Mouse (Mus musculus) forebrain, embryonic 14.5 days (tissue): Measurements from ENCODE around the gene Arhgap10. TPM values are rescaled to one million over a fixed set of nuclear protein-coding genes. Genes with fewer than 3 reads are reported as not detected.

Experiments used
- ATAC-seq: fragments of 200-750 bp; cut with Nextera tagmentation; 2 replicates; pipeline ENCODE4 v1.8.0; 2017; ENCODE audit warnings: mild to moderate bottlenecking, moderate library complexity
- DNase-seq: peaks from one replicate; pipeline ENCODE4 v3.0.0-alpha.2; 2015; ENCODE audit warnings: low spot score
- H3K27ac ChIP-seq: fragments of 300-500 bp; sonication (generic); 2 replicates; pipeline ENCODE4 v1.5.1; 2014; ENCODE audit warnings: low read depth, mild to moderate bottlenecking, control low read depth, low read length, moderate library complexity
- H3K27me3 ChIP-seq: fragments of 300-500 bp; sonication (generic); replicated peaks from 2 replicates; pipeline ENCODE4 v1.6.1; 2014; ENCODE audit warnings: low read length, control low read depth, mixed read lengths; ENCODE audit not compliant: control insufficient read depth, insufficient read depth
- H3K36me3 ChIP-seq: fragments of 300-500 bp; sonication (generic); 2 replicates; pipeline ENCODE4 v1.6.1; 2014; ENCODE audit warnings: low read length, control low read depth; ENCODE audit not compliant: control insufficient read depth, insufficient read depth
- H3K4me1 ChIP-seq: fragments of 300-500 bp; sonication (generic); 2 replicates; pipeline ENCODE4 v1.6.1; 2014; ENCODE audit warnings: antibody characterized with exemption, low read length, control low read depth; ENCODE audit not compliant: control insufficient read depth, insufficient read depth
- H3K4me2 ChIP-seq: fragments of 300-500 bp; sonication (generic); 2 replicates; pipeline ENCODE4 v1.6.1; 2014; ENCODE audit warnings: mild to moderate bottlenecking, control low read depth, low read length
- H3K4me3 ChIP-seq: fragments of 300-500 bp; sonication (generic); 2 replicates; pipeline ENCODE4 v1.5.1; 2014; ENCODE audit warnings: low read depth, low read length, control low read depth
- H3K9ac ChIP-seq: fragments of 300-500 bp; sonication (generic); 2 replicates; pipeline ENCODE4 v1.6.1; 2014; ENCODE audit warnings: mild to moderate bottlenecking, low read length, control low read depth, moderate library complexity
- H3K9me3 ChIP-seq: fragments of 300-500 bp; sonication (generic); replicated peaks from 2 replicates; pipeline ENCODE4 v1.6.1; 2016; ENCODE audit warnings: low read length, control low read depth, mixed read lengths; ENCODE audit not compliant: control insufficient read depth
- WGBS: fragments of 180-500 bp; shearing (Covaris S2); extraction: QIAGEN DNeasy Blood & Tissue Kit; methylation state at CpG from one replicate; pipeline ENCODE4 v1.1.7; 2014; 5-methylcytosine and 5-hydroxymethylcytosine counted together
- polyA plus RNA-seq: library from polyadenylated mRNA; unstranded; fragments of >200 nt; fragmentation: Nextera tagmentation; extraction: Ambion mirVana; gene quantifications from 2 replicates; pipeline ENCODE4 v1.2.1, GENCODE M21; 2014

The Arhgap10 gene
- polyA plus RNA-seq, 1 experiment from 2014 or later = 3.6 TPM

- ATAC-seq (peak; percentile 56; the same call in 1 of the 2 replicates), DNase-seq (peak; percentile 65)
- WGBS = 7% methylated on average over 2 of the region's 2 CpGs
- no peak overlapping the region for H3K9ac ChIP-seq
- peaks cover 2% of the 10 kb centered on the region; the same call in 1 of the 2 replicates for H3K4me1 ChIP-seq
- no peaks in the 10 kb centered on the region for H3K36me3 ChIP-seq
- H3K27me3 ChIP-seq = no peaks in the 10 kb centered on the region
- H3K9me3 ChIP-seq = no peaks in the 10 kb centered on the region
- no peak overlapping the region for H3K27ac ChIP-seq
- no peak overlapping the region for H3K4me2 ChIP-seq
- H3K4me3 ChIP-seq = no peak overlapping the region
Observed at GRCm38 (mm10) chr8:77370308-77370707, 147.4 kb downstream of the Arhgap10 start.

DNA sequence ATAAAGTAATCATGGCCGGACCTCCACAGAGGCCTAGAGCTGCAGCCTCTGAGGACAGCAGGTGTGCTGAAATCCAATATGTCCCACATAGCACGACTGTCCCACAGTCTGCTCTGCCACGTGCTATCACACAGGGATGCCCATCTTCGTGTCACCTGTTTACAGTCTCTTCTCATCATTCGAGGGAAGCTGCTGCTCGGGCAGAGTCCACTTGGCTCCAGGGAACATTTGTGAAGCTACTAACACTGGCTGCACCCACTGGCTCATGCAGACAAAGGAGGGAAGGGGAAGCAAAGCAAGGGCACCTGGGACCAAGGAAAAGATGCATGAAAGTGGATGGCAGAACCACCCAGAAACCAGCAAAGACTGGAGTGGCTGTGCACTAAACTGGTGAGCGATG is 148.1 kb downstream of the Arhgap10 start:
- Histone ChIP-seq H3K36me3 (no peaks in the 10 kb centered on the region), H3K27ac (no peak overlapping the region), H3K4me3 (no peak overlapping the region), H3K4me2 (no peak overlapping the region), H3K9me3 (no peaks in the 10 kb centered on the region), H3K4me1 (peaks cover 2% of the 10 kb centered on the region; the same call in 1 of the 2 replicates), H3K27me3 (no peaks in the 10 kb centered on the region), H3K9ac (no peak overlapping the region)
- DNase-seq (no peak), ATAC-seq (no peak)
- WGBS = 82% methylated on average over 7 of the region's 7 CpGs

- ATAC-seq = 0 out of 2 replicates have a peak, but pooled peaks have one; percentile 30
- no peak overlapping the region for H3K9ac ChIP-seq
- H3K27ac ChIP-seq = no peak overlapping the region
- no peaks in the 10 kb centered on the region for H3K36me3 ChIP-seq
- H3K9me3 ChIP-seq = no peaks in the 10 kb centered on the region
- H3K27me3 ChIP-seq = no peaks in the 10 kb centered on the region
- no peak overlapping the region for H3K4me3 ChIP-seq
- H3K4me1 ChIP-seq = peaks cover 2% of the 10 kb centered on the region; the same call in 1 of the 2 replicates
- peak; percentile 44 for DNase-seq
- 56% methylated on average over 3 of the region's 3 CpGs for WGBS
- H3K4me2 ChIP-seq = no peak overlapping the region
Observed at GRCm38 (mm10) chr8:77367091-77367490, 150.7 kb downstream of the Arhgap10 start.

DNA sequence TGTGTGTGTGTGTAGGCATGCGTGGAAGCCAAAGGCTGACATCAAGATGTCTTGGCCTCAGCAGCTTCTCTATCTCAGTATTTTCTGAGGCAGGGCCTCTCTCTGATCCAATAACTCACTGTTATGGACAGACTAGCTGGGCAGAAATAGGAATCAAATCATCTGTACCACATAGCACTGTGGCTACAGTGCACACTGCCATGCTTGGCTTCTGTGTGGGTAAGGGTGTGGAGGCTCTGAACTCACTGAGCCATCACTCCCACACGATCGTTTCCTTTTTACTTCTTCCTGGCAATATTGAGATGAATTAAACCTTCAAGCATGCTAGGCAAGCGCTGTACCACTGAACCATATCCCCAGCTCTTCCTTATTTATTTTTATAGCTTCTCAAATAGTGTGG is 151.3 kb downstream of the Arhgap10 start:
- H3K9ac ChIP-seq = no peak overlapping the region
- no peak overlapping the region for H3K4me3 ChIP-seq
- H3K4me1 ChIP-seq = peaks cover 2% of the 10 kb centered on the region; the same call in 1 of the 2 replicates
- no peak overlapping the region for H3K27ac ChIP-seq
- ATAC-seq (no peak), DNase-seq (no peak)
- 94% methylated on average over 4 of the region's 4 CpGs for WGBS
- H3K36me3 ChIP-seq = no peaks in the 10 kb centered on the region
- H3K4me2 ChIP-seq = no peak overlapping the region
- no peaks in the 10 kb centered on the region for H3K27me3 ChIP-seq
- H3K9me3 ChIP-seq = no peaks in the 10 kb centered on the region

GRCm38 (mm10) chr8:77365990-77366389 is 151.8 kb downstream of the Arhgap10 start:
- no peak overlapping the region for H3K9ac ChIP-seq
- H3K9me3 ChIP-seq = no peaks in the 10 kb centered on the region
- ATAC-seq = no peak
- no peak overlapping the region for H3K4me2 ChIP-seq
- no peak for DNase-seq
- H3K4me1 ChIP-seq = peaks cover 4% of the 10 kb centered on the region; the same call in 1 of the 2 replicates
- H3K36me3 ChIP-seq = no peaks in the 10 kb centered on the region
- WGBS = 58% methylated on average over 6 of the region's 6 CpGs
- no peak overlapping the region for H3K4me3 ChIP-seq
- H3K27me3 ChIP-seq = no peaks in the 10 kb centered on the region
- H3K27ac ChIP-seq = no peak overlapping the region

- 82% methylated on average over 11 of the region's 11 CpGs for WGBS
- Histone ChIP-seq H3K4me3 (no peak overlapping the region), H3K27ac (no peak overlapping the region), H3K36me3 (no peaks in the 10 kb centered on the region), H3K4me1 (peaks cover 4% of the 10 kb centered on the region; the same call in 1 of the 2 replicates), H3K27me3 (no peaks in the 10 kb centered on the region), H3K9me3 (no peaks in the 10 kb centered on the region), H3K4me2 (no peak overlapping the region), H3K9ac (no peak overlapping the region)
- DNase-seq (peak; percentile 72), ATAC-seq (peak; percentile 47; the same call in 1 of the 2 replicates)
Observed at GRCm38 (mm10) chr8:77364472-77364871, 153.3 kb downstream of the Arhgap10 start.

DNA sequence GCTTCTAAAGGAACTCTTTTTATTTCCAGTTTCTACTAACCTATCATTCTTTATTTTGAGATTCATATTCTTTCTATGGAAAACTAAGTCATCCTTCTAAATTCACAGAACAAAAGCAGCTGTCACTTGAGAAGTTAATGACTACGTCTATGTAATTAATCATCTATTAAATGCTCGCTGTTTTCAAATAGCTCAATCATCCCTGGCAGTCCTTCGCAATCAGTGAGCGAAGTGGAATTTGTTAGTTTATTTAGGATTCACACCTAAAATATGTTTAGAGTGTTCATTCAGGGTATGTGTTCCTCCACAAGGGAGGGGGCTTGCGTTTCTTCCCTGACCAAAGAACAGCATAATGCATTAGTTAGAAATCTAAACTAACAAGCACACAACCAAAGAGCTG is 156.9 kb downstream of the Arhgap10 start:
- no peak overlapping the region for H3K4me2 ChIP-seq
- H3K4me1 ChIP-seq = peaks cover 4% of the 10 kb centered on the region; the same call in 1 of the 2 replicates
- no peak overlapping the region for H3K4me3 ChIP-seq
- no peak overlapping the region for H3K9ac ChIP-seq
- 14% methylated on average over 5 of the region's 5 CpGs for WGBS
- no peaks in the 10 kb centered on the region for H3K27me3 ChIP-seq
- no peaks in the 10 kb centered on the region for H3K36me3 ChIP-seq
- H3K9me3 ChIP-seq = no peaks in the 10 kb centered on the region
- ATAC-seq = peak; percentile 62
- DNase-seq = peak; percentile 64
- H3K27ac ChIP-seq = no peak overlapping the region

DNA sequence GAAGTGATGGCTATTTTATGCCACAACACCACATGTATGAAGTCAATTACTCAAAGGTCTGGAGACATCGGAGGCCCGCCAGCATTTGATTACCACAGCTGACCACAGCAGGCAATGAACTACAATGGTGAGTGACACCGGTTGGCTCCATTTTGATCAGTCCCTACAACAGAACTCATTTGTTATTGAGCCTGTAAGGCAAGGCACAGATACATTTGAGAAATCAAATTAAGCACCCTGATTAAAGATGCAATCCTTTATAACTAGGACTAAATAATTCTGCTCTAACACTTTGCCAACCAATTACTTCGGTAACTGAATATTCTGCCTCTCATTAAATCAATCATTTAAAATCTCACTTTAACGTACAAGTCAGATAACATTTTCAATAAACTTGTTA is 157.3 kb downstream of the Arhgap10 start:
- peaks cover 4% of the 10 kb centered on the region; the same call in 1 of the 2 replicates for H3K4me1 ChIP-seq
- H3K27me3 ChIP-seq = no peaks in the 10 kb centered on the region
- H3K4me3 ChIP-seq = no peak overlapping the region
- WGBS = 33% methylated on average over 5 of the region's 5 CpGs
- H3K4me2 ChIP-seq = no peak overlapping the region
- H3K36me3 ChIP-seq = no peaks in the 10 kb centered on the region
- no peak overlapping the region for H3K27ac ChIP-seq
- H3K9ac ChIP-seq = no peak overlapping the region
- ATAC-seq (peak; percentile 74), DNase-seq (peak; percentile 46)
- H3K9me3 ChIP-seq = no peaks in the 10 kb centered on the region

- peaks cover 4% of the 10 kb centered on the region; the same call in 1 of the 2 replicates for H3K4me1 ChIP-seq
- 79% methylated on average over 8 of the region's 8 CpGs for WGBS
- no peak overlapping the region for H3K4me3 ChIP-seq
- H3K9me3 ChIP-seq = no peaks in the 10 kb centered on the region
- no peak overlapping the region for H3K27ac ChIP-seq
- no peak overlapping the region for H3K4me2 ChIP-seq
- no peaks in the 10 kb centered on the region for H3K36me3 ChIP-seq
- no peak overlapping the region for H3K9ac ChIP-seq
- H3K27me3 ChIP-seq = no peaks in the 10 kb centered on the region
- DNase-seq = no peak
- ATAC-seq = no peak
Observed at GRCm38 (mm10) chr8:77357126-77357525, 160.6 kb downstream of the Arhgap10 start.
